Mouse (Mus musculus): ENCODE results near the gene Clk1. TPM values are rescaled to one million over a fixed set of nuclear protein-coding genes. Genes with fewer than 3 reads are reported as not detected.

Clk1 gene
- 146 and 155 TPM in 2 replicates for polyA plus RNA-seq (2014; fragmentation: Nextera tagmentation; extraction: Ambion mirVana)

- Histone ChIP-seq H3K9me3 (ENCODE audit: control insufficient read depth, low read length) (no peaks in the 10 kb centered on the region), H3K9ac (ENCODE audit: low read length) (peak within 1 kb of the TSS; percentile 100), H3K4me3 (ENCODE audit: low read depth, low read length) (peak within 1 kb of the TSS; percentile 100), H3K4me1 (ENCODE audit: control insufficient read depth, insufficient read depth, low read length) (peaks cover 3% of the 10 kb centered on the region; the same call in 1 of the 2 replicates), H3K27ac (ENCODE audit: low read depth, low read length) (peak within 1 kb of the TSS; percentile 98), H3K4me2 (ENCODE audit: low read depth) (peak within 1 kb of the TSS; percentile 64), H3K36me3 (ENCODE audit: control insufficient read depth, insufficient read depth, low read length) (peaks cover 2% of the 10 kb centered on the region; the same call in 1 of the 2 replicates), H3K27me3 (ENCODE audit: control insufficient read depth, insufficient read depth, low read length) (no peaks in the 10 kb centered on the region)
- WGBS, result under 1% methylated on average over 79 of the region's 79 CpGs
- ATAC-seq (ENCODE audit: insufficient read depth, low FRiP score, low TSS enrichment), result peak; percentile 93
- peak; percentile 95 for DNase-seq (ENCODE audit: low spot score)
Measured at GRCm38 (mm10) chr1:58423371-58424248, at the start of gene Clk1. Gene Clk1, minus strand, starts transcription at chr1:58424066.

GRCm38 (mm10) chr1:58465561-58465960 lies 41.7 kb upstream of the Clk1 start:
- Histone ChIP-seq H3K4me1 (ENCODE audit: control insufficient read depth, insufficient read depth, low read length) (no peaks in the 10 kb centered on the region), H3K36me3 (ENCODE audit: control insufficient read depth, insufficient read depth, low read length) (peaks cover 10% of the 10 kb centered on the region; the same call in 1 of the 2 replicates), H3K4me3 (ENCODE audit: low read depth, low read length) (no peak overlapping the region), H3K27ac (ENCODE audit: low read depth, low read length) (no peak overlapping the region), H3K4me2 (ENCODE audit: low read depth) (no peak overlapping the region), H3K9ac (ENCODE audit: low read length) (no peak overlapping the region), H3K9me3 (ENCODE audit: control insufficient read depth, low read length) (no peaks in the 10 kb centered on the region), H3K27me3 (ENCODE audit: control insufficient read depth, insufficient read depth, low read length) (no peaks in the 10 kb centered on the region)
- no peak for ATAC-seq (ENCODE audit: insufficient read depth, low FRiP score, low TSS enrichment)
- no peak for DNase-seq (ENCODE audit: low spot score)
- WGBS, result 81% methylated on average over 4 of the region's 4 CpGs

- H3K4me2 ChIP-seq (ENCODE audit: low read depth), result no peak overlapping the region
- H3K9ac ChIP-seq (ENCODE audit: low read length), result no peak overlapping the region
- H3K36me3 ChIP-seq (ENCODE audit: control insufficient read depth, insufficient read depth, low read length), result peaks cover 9% of the 10 kb centered on the region; the same call in 1 of the 2 replicates
- H3K4me3 ChIP-seq (ENCODE audit: low read depth, low read length), result no peak overlapping the region
- WGBS, result 92% methylated on average over 4 of the region's 4 CpGs
- no peaks in the 10 kb centered on the region for H3K27me3 ChIP-seq (ENCODE audit: control insufficient read depth, insufficient read depth, low read length)
- no peaks in the 10 kb centered on the region for H3K4me1 ChIP-seq (ENCODE audit: control insufficient read depth, insufficient read depth, low read length)
- H3K9me3 ChIP-seq (ENCODE audit: control insufficient read depth, low read length), result no peaks in the 10 kb centered on the region
- ATAC-seq (ENCODE audit: insufficient read depth, low FRiP score, low TSS enrichment), result no peak
- H3K27ac ChIP-seq (ENCODE audit: low read depth, low read length), result no peak overlapping the region
- no peak for DNase-seq (ENCODE audit: low spot score)
Measured at GRCm38 (mm10) chr1:58465042-58465441, 41.2 kb upstream of the Clk1 start.

- Histone ChIP-seq H3K9me3 (ENCODE audit: control insufficient read depth, low read length) (no peaks in the 10 kb centered on the region), H3K27ac (ENCODE audit: low read depth, low read length) (no peak overlapping the region), H3K4me3 (ENCODE audit: low read depth, low read length) (no peak overlapping the region), H3K4me1 (ENCODE audit: control insufficient read depth, insufficient read depth, low read length) (no peaks in the 10 kb centered on the region), H3K36me3 (ENCODE audit: control insufficient read depth, insufficient read depth, low read length) (peaks cover 6% of the 10 kb centered on the region; the same call in 1 of the 2 replicates), H3K9ac (ENCODE audit: low read length) (no peak overlapping the region), H3K4me2 (ENCODE audit: low read depth) (no peak overlapping the region), H3K27me3 (ENCODE audit: control insufficient read depth, insufficient read depth, low read length) (no peaks in the 10 kb centered on the region)
- DNase-seq (ENCODE audit: low spot score) (no peak), ATAC-seq (ENCODE audit: insufficient read depth, low FRiP score, low TSS enrichment) (no peak)
- 91% methylated on average over 2 of the region's 2 CpGs for WGBS
Measured at GRCm38 (mm10) chr1:58463935-58464334, 40.1 kb upstream of the Clk1 start.

- DNase-seq (ENCODE audit: low spot score) (no peak), ATAC-seq (ENCODE audit: insufficient read depth, low FRiP score, low TSS enrichment) (no peak)
- Histone ChIP-seq H3K4me3 (ENCODE audit: low read depth, low read length) (no peak overlapping the region), H3K9ac (ENCODE audit: low read length) (no peak overlapping the region), H3K27me3 (ENCODE audit: control insufficient read depth, insufficient read depth, low read length) (no peaks in the 10 kb centered on the region), H3K27ac (ENCODE audit: low read depth, low read length) (no peak overlapping the region), H3K9me3 (ENCODE audit: control insufficient read depth, low read length) (no peaks in the 10 kb centered on the region), H3K36me3 (ENCODE audit: control insufficient read depth, insufficient read depth, low read length) (peaks cover 8% of the 10 kb centered on the region; the same call in 1 of the 2 replicates), H3K4me1 (ENCODE audit: control insufficient read depth, insufficient read depth, low read length) (no peaks in the 10 kb centered on the region), H3K4me2 (ENCODE audit: low read depth) (no peak overlapping the region)
- WGBS, result 95% methylated on average over 3 of the region's 3 CpGs
Measured at GRCm38 (mm10) chr1:58460566-58460965, 36.7 kb upstream of the Clk1 start.

GRCm38 (mm10) chr1:58458867-58459266 lies 35.0 kb upstream of the Clk1 start:
- DNase-seq (ENCODE audit: low spot score) (no peak), ATAC-seq (ENCODE audit: insufficient read depth, low FRiP score, low TSS enrichment) (no peak)
- no peak overlapping the region for H3K4me3 ChIP-seq (ENCODE audit: low read depth, low read length)
- H3K9me3 ChIP-seq (ENCODE audit: control insufficient read depth, low read length), result no peaks in the 10 kb centered on the region
- H3K27me3 ChIP-seq (ENCODE audit: control insufficient read depth, insufficient read depth, low read length), result no peaks in the 10 kb centered on the region
- H3K9ac ChIP-seq (ENCODE audit: low read length), result no peak overlapping the region
- no peaks in the 10 kb centered on the region for H3K4me1 ChIP-seq (ENCODE audit: control insufficient read depth, insufficient read depth, low read length)
- H3K27ac ChIP-seq (ENCODE audit: low read depth, low read length), result no peak overlapping the region
- peaks cover 10% of the 10 kb centered on the region; the same call in 1 of the 2 replicates for H3K36me3 ChIP-seq (ENCODE audit: control insufficient read depth, insufficient read depth, low read length)
- 92% methylated on average over 2 of the region's 2 CpGs for WGBS
- H3K4me2 ChIP-seq (ENCODE audit: low read depth), result no peak overlapping the region

GRCm38 (mm10) chr1:58458175-58458574 lies 34.3 kb upstream of the Clk1 start:
- ATAC-seq (ENCODE audit: insufficient read depth, low FRiP score, low TSS enrichment) (no peak), DNase-seq (ENCODE audit: low spot score) (no peak)
- H3K4me1 ChIP-seq (ENCODE audit: control insufficient read depth, insufficient read depth, low read length), result no peaks in the 10 kb centered on the region
- WGBS, result 85% methylated on average over 5 of the region's 5 CpGs
- H3K27me3 ChIP-seq (ENCODE audit: control insufficient read depth, insufficient read depth, low read length), result no peaks in the 10 kb centered on the region
- H3K4me3 ChIP-seq (ENCODE audit: low read depth, low read length), result no peak overlapping the region
- no peak overlapping the region for H3K27ac ChIP-seq (ENCODE audit: low read depth, low read length)
- H3K9ac ChIP-seq (ENCODE audit: low read length), result no peak overlapping the region
- peaks cover 13% of the 10 kb centered on the region for H3K36me3 ChIP-seq (ENCODE audit: control insufficient read depth, insufficient read depth, low read length)
- no peak overlapping the region for H3K4me2 ChIP-seq (ENCODE audit: low read depth)
- no peaks in the 10 kb centered on the region for H3K9me3 ChIP-seq (ENCODE audit: control insufficient read depth, low read length)

GRCm38 (mm10) chr1:58454316-58454715 lies 30.4 kb upstream of the Clk1 start:
- no peak overlapping the region for H3K27ac ChIP-seq (ENCODE audit: low read depth, low read length)
- no peak overlapping the region for H3K4me2 ChIP-seq (ENCODE audit: low read depth)
- H3K4me3 ChIP-seq (ENCODE audit: low read depth, low read length), result no peak overlapping the region
- no peak overlapping the region for H3K9ac ChIP-seq (ENCODE audit: low read length)
- ATAC-seq (ENCODE audit: insufficient read depth, low FRiP score, low TSS enrichment) (no peak), DNase-seq (ENCODE audit: low spot score) (no peak)
- WGBS, result 91% methylated on average over 6 of the region's 6 CpGs
- no peaks in the 10 kb centered on the region for H3K9me3 ChIP-seq (ENCODE audit: control insufficient read depth, low read length)
- H3K27me3 ChIP-seq (ENCODE audit: control insufficient read depth, insufficient read depth, low read length), result no peaks in the 10 kb centered on the region
- H3K4me1 ChIP-seq (ENCODE audit: control insufficient read depth, insufficient read depth, low read length), result no peaks in the 10 kb centered on the region
- H3K36me3 ChIP-seq (ENCODE audit: control insufficient read depth, insufficient read depth, low read length), result peaks cover 10% of the 10 kb centered on the region

- H3K27ac ChIP-seq (ENCODE audit: low read depth, low read length), result no peak overlapping the region
- H3K4me2 ChIP-seq (ENCODE audit: low read depth), result no peak overlapping the region
- WGBS, result 89% methylated on average over 7 of the region's 7 CpGs
- H3K9ac ChIP-seq (ENCODE audit: low read length), result no peak overlapping the region
- no peak for DNase-seq (ENCODE audit: low spot score)
- ATAC-seq (ENCODE audit: insufficient read depth, low FRiP score, low TSS enrichment), result no peak
- peaks cover 5% of the 10 kb centered on the region for H3K36me3 ChIP-seq (ENCODE audit: control insufficient read depth, insufficient read depth, low read length)
- no peaks in the 10 kb centered on the region for H3K9me3 ChIP-seq (ENCODE audit: control insufficient read depth, low read length)
- peaks cover 9% of the 10 kb centered on the region; the same call in 1 of the 2 replicates for H3K4me1 ChIP-seq (ENCODE audit: control insufficient read depth, insufficient read depth, low read length)
- H3K4me3 ChIP-seq (ENCODE audit: low read depth, low read length), result no peak overlapping the region
- no peaks in the 10 kb centered on the region for H3K27me3 ChIP-seq (ENCODE audit: control insufficient read depth, insufficient read depth, low read length)
Measured at GRCm38 (mm10) chr1:58448396-58448795, 24.5 kb upstream of the Clk1 start.

Data from neural tube, embryonic 11.5 days (tissue).